Mouse (Mus musculus): ENCODE data around the gene Lpin1.

The Lpin1 gene

GRCm38 (mm10) chr12:16610936-16611335 lies at the start of gene Lpin1:
Lpin1 (minus strand) TSS chr12:16610966.
- DNase-seq (ENCODE audit: low spot score in 2 of 2), result no peak

- peak in 1 of 2 experiments; percentile 36 for DNase-seq (ENCODE audit: low spot score in 2 of 2)
Measured at GRCm38 (mm10) chr12:16656906-16657875, 46.4 kb upstream of the Lpin1 start.

DNA sequence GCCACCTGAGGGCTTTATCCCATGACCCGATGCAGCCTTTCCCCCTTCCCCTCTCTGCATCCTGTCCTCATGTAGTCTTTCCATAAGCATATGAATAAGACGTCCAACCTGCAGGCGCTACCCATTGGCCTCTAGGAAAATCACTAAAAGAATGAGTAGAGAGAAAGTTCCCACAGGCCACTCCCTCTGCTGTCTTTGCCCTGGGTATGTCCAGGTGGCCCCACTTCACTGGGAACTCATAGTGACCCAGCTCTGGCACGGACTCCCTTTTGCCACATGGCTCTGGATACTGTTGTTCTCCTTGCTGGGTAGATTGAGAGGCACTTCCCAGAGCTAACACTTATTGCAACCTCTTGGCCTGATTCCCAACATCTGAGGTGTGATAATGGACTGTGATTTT lies 44.8 kb upstream of the Lpin1 start:
- DNase-seq (ENCODE audit: low spot score in 2 of 2), result no peak

DNA sequence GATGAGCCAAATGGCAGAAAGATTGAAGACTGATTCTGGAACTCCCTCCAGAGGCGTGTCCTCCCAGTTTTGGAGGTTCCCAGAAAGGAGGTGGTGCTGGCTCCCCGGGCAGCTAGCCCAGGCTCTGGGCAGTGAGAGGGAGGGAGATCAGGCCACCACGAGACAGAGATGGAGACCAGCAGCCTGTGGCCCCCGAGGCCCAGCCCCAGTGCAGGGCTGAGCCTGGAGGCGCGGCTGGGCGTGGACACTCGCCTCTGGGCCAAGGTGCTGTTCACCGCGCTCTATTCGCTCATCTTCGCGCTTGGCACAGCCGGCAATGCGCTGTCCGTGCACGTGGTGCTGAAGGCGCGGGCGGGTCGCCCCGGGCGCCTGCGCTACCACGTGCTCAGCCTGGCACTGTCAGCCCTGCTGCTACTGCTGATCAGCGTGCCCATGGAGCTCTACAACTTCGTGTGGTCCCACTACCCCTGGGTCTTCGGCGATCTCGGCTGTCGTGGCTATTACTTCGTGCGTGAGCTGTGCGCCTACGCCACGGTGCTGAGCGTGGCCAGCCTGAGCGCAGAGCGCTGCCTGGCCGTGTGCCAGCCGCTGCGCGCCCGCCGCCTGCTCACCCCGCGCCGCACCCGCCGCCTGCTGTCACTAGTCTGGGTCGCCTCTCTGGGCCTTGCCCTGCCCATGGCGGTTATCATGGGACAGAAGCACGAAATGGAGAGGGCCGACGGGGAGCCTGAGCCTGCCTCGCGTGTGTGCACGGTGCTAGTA lies 42.7 kb upstream of the Lpin1 start, which contains the start of gene Ntsr2:
TSS of gene Ntsr2 (plus strand) at position 51 of the 762 bp plus-strand sequence.
- peak; percentile 49 to 50 for DNase-seq (ENCODE audit: low spot score in 2 of 2)

- no peak for DNase-seq (ENCODE audit: low spot score in 2 of 2)
Measured at GRCm38 (mm10) chr12:16649819-16650218, 39.1 kb upstream of the Lpin1 start.

- DNase-seq (ENCODE audit: low spot score in 2 of 2), result no peak
Measured at GRCm38 (mm10) chr12:16648273-16648672, 37.5 kb upstream of the Lpin1 start.

- no peak for DNase-seq (ENCODE audit: low spot score in 2 of 2)
Measured at GRCm38 (mm10) chr12:16646780-16647409, 36.1 kb upstream of the Lpin1 start.

GRCm38 (mm10) chr12:16644698-16645097 lies 33.9 kb upstream of the Lpin1 start:
- no peak for DNase-seq (ENCODE audit: low spot score in 2 of 2)

DNA sequence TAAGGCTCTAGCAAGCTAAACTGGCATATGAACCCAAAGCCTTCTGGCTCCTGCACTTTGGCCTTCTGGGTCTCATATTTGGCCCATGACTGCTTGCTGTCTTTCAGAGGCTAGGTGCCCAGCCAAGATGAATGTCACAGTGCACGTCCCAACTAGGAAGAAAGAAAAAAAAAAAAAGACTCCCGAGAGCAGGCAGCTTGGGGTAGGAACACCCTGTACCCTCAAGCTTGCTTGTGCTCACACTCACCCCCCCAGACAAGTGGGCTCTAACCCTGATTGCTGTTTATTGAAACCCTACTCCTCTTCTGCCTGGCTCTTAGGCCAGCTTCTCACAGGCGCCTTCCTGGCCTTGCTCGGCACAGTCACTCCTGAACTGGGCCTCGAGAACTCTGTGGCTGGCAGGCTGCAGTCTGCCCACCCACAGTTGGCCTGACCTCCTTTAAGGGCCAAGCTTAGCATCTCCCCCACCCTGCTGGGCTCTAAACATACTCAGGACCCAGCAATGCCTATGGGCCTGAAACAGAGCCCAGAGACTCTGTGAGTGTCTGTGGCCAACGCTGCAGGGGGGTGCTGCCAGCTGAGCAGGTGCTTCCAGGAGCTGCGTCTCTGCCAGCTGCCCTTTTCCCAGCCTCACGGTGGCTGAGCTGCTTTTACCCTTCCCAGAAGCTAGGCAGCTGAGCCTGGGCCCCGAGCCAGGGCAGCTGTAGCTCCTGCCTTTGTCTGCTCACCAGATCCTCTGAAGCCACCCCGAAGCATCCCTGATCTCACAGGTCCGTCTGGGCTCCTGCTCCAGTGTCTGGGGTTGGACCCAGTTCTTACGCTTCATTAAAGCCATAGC lies 33.0 kb upstream of the Lpin1 start:
- peak; percentile 35 to 45 for DNase-seq (ENCODE audit: low spot score in 2 of 2)

DNA sequence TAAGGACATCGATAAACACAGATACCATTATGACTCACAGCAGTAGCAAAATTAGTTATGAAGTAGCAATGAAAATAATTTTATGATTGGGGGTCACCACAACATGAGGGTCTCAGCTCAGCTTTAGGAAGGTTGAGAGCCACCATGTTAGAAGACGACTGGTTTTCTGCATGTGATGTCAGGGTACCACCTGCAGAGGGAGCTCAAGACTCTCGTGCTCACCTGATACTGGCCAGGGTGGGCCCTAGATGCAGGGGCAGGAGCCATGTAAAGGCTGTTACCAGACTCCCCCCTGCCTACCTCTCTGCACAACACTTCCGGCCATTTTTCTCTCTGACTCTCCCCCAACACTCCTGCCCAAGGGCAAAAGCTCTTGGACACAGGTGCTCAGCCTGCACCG lies 31.2 kb upstream of the Lpin1 start:
- no peak for DNase-seq (ENCODE audit: low spot score in 2 of 2)

DNA sequence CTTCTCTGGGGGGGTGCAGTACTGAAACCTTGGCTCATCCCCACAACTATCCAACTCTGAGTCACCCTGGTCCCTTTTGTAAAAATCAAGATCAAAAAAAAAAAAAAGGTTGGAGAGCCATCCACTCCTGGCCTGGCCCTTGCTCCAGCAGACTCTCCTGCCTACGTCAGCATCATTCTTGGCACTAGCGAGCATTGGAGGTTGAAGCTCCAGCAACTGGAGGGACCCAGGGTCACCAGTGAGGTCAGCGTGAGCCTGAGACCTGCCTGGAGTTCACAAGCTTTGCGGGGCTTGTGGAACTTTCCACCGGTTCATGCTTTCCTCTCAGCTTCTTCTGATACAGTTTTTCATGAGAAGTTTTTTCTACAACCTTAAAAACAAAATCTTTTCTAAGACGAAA lies 29.3 kb upstream of the Lpin1 start:
- no peak for DNase-seq (ENCODE audit: low spot score in 2 of 2)

- no peak for DNase-seq (ENCODE audit: low spot score in 2 of 2)
Measured at GRCm38 (mm10) chr12:16639078-16639771, 28.5 kb upstream of the Lpin1 start.

DNA sequence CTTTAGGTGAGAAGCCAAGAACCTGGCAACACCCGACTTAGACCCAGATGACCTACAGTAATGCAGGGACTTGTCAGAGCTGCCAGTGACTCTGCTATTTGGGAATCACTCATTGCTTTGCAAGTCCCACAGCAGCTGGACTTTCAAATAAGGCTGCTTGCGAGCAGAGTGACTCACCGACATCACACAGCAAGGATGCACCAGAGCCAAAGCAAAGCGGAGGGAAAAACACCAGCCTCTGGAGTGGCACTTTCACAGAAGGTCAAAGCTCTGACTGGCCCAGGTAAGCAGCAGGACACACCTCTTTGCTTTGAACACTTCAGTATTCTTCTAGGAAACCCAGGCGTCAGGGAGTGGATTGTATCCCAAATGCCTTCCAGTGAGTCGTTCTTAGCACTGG lies 25.1 kb upstream of the Lpin1 start:
- DNase-seq (ENCODE audit: low spot score in 2 of 2), result no peak

- DNase-seq (ENCODE audit: low spot score in 2 of 2), result peak in 1 of 2 experiments; percentile 38
Measured at GRCm38 (mm10) chr12:16634075-16634813, 23.5 kb upstream of the Lpin1 start.

DNA sequence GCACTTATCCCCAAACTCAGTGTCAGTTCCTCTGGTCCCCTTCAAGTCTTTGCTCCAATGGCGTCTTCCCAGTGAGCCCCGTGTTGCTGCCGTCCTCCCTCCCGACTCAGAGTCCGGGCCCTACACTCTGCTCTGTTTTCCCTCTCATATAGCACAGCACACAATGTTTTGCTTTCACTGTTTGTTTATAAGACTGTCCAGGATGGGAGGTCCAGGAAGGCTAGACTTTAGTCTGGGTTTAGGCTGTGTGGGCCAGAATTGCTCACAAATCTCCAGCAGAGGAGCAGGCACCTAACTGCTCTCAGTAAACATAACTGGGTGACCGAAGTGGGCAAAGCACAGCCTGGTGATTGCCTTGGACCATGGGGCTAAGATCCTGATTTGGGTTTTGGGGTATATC lies 22.5 kb upstream of the Lpin1 start:
- DNase-seq (ENCODE audit: low spot score in 2 of 2), result no peak

DNA sequence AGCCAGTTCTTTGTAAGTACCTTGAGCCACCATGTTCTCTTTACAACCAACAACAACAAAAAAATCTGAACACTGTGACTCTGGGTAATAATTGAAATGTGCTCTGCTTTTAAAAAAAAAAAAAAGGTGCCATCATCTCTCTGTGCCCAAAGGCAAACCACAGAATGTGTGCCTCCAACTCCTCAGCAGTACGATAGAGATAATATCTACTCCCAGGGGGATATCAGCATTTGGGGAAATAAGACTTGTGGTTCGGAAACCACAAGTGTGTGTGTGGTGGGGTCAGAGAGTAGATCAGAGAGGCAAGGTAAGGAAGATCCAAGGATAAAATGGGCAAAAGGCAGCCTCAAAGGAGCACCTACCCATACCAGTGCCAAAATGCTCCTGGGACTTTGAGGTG lies 20.7 kb upstream of the Lpin1 start:
- DNase-seq (ENCODE audit: low spot score in 2 of 2), result no peak

DNA sequence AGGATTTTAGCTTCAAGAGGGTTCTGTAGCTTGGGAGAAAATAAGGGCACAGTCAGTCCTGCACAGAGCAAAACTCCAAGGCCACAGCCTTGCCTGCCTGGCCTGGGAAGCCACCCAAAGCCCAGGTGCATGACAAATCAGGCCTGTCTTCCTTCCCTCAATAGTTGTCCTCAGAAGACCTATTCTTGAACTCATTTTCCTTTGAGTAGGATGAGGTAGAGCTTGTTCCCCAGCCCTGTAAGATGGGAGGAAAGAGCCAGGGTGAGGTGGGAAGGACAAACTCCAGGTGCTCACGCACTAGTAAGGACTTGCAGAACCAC lies 20.1 kb upstream of the Lpin1 start:
- DNase-seq (ENCODE audit: low spot score in 2 of 2), result no peak

DNA sequence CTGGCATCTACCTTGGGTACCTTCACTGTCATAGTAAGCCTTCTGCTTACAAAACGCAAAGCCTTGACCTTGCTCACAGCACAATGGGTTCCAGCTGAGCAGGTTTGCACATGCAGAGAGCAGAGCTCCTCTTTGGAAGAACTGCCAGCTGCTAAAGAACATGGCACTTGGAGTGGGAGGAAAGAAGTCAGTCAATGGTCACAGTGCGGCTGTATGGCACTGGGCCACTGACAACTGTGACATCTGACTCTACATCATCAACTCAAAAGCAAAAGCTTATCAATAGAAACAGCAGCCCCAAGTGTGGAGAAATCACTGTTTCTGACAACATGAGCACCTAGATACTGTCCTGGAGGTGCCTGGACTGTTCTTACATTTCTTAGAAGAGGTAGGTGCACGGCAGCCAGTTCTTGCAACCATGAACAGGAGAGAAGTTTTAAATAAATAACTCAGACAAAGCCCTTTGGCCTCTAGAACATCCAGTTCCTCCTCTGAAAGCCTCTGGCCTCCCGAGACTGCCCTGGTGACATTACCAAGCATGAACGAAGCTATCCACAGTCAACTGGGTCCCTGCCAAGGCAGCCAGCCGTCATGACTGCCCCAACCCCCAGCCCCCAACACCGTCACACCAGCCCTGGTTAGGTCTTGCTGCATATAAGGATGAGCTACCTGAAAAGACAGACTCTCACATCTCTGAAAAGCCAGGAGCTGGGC lies 19.5 kb upstream of the Lpin1 start:
- no peak for DNase-seq (ENCODE audit: low spot score in 2 of 2)

- DNase-seq (ENCODE audit: low spot score in 2 of 2), result no peak
Measured at GRCm38 (mm10) chr12:16620230-16620629, 9.5 kb upstream of the Lpin1 start.

Data from frontal cortex, postnatal 14 days (tissue).